Mouse (Mus musculus): ENCODE measurements around the gene Tmem63c. TPM values are rescaled to one million over a fixed set of nuclear protein-coding genes. Genes with fewer than 3 reads are reported as not detected.

Tmem63c gene
- polyA plus RNA-seq (2012; rRNA removed): 39.0 and 41.3 TPM in 2 replicates

DNA sequence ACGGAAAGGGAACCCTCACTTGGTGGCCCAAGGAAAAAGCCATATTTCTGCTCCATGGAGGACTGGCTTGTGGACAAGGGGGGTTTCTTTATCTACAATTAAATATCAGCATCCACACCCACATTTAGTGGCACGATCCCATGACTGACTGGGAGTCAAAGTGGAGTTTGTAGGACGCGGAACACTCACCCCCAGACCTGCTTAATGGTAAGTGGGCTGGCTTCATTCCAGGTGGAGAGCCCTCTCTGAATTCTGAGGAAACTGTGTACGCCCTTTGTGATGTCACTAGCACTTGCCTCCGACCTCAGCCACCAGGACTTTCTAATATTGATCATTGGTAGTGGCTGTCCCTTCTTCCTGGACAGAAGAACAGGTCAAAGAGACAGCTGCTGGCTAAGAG is at the start of gene Tmem63c:
TSS of gene Tmem63c (plus strand) at position 301 of the 400 bp plus-strand sequence.
- Histone ChIP-seq H3K4me3 (ENCODE audit: insufficient read depth, low read length) (no peak within 1 kb of the TSS), H3K27ac (ENCODE audit: insufficient read depth, low read length) (no peak within 1 kb of the TSS), H3K4me1 (ENCODE audit: control insufficient read depth, insufficient read depth, low read length) (peaks cover 2% of the 10 kb centered on the region; the same call in 1 of the 2 replicates)
- TF ChIP-seq POLR2A (IDR thresholded peaks at IDR 0.05; ENCODE audit: extremely low read depth, insufficient read depth, low read length) (no peak), CTCF (IDR thresholded peaks at IDR 0.05; ENCODE audit: extremely low read depth, insufficient read depth, low read length) (no peak)

DNA sequence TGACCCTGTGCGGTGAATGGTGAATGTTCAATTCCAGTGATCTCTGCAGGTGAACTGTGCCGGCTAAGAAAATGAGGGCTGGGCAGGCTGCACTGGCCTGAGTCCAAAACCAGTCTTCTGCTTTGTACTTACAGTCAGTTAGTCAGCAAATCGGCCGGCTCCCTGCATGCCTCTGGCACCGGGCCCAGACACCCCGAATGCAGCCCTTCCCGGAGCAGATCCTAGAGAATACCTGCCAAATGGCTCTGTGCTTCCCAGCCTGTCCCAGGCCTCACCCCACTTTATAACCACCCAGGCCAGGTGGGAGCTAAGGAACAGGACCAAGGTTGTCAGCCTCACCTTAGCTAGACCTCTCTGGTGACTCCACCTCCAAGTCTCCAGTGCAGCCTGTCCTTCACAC is 47.9 kb upstream of the Tmem63c start:
- peaks cover 18% of the 10 kb centered on the region for H3K4me1 ChIP-seq (ENCODE audit: control insufficient read depth, insufficient read depth, low read length)
- H3K27ac ChIP-seq (ENCODE audit: insufficient read depth, low read length): no peak overlapping the region
- H3K4me3 ChIP-seq (ENCODE audit: insufficient read depth, low read length): no peak overlapping the region
- no peak for TF ChIP-seq CTCF (IDR thresholded peaks at IDR 0.05; ENCODE audit: extremely low read depth, insufficient read depth, low read length)
- TF ChIP-seq POLR2A (IDR thresholded peaks at IDR 0.05; ENCODE audit: extremely low read depth, insufficient read depth, low read length): no peak

DNA sequence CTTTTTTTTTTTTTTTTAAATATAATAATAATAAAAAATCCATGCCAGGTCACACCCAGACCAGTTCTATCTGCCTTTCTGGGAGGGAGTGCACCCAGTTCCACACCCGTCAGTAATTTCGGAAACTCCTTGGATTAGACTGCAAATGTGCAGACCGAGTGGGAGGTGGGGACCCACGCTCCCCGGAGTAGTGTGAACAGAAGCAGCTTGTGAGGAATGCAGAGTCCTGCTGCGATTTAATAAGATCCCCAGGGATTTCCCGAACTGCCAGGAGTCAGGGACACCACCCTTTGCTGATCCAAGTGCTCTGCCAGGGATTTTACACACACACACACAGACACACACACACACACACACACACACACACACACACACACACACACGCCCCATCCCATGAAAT is 47.4 kb upstream of the Tmem63c start:
- TF ChIP-seq CTCF (IDR thresholded peaks at IDR 0.05; ENCODE audit: extremely low read depth, insufficient read depth, low read length) (no peak), POLR2A (IDR thresholded peaks at IDR 0.05; ENCODE audit: extremely low read depth, insufficient read depth, low read length) (no peak)
- peaks cover 18% of the 10 kb centered on the region for H3K4me1 ChIP-seq (ENCODE audit: control insufficient read depth, insufficient read depth, low read length)
- no peak overlapping the region for H3K27ac ChIP-seq (ENCODE audit: insufficient read depth, low read length)
- no peak overlapping the region for H3K4me3 ChIP-seq (ENCODE audit: insufficient read depth, low read length)

DNA sequence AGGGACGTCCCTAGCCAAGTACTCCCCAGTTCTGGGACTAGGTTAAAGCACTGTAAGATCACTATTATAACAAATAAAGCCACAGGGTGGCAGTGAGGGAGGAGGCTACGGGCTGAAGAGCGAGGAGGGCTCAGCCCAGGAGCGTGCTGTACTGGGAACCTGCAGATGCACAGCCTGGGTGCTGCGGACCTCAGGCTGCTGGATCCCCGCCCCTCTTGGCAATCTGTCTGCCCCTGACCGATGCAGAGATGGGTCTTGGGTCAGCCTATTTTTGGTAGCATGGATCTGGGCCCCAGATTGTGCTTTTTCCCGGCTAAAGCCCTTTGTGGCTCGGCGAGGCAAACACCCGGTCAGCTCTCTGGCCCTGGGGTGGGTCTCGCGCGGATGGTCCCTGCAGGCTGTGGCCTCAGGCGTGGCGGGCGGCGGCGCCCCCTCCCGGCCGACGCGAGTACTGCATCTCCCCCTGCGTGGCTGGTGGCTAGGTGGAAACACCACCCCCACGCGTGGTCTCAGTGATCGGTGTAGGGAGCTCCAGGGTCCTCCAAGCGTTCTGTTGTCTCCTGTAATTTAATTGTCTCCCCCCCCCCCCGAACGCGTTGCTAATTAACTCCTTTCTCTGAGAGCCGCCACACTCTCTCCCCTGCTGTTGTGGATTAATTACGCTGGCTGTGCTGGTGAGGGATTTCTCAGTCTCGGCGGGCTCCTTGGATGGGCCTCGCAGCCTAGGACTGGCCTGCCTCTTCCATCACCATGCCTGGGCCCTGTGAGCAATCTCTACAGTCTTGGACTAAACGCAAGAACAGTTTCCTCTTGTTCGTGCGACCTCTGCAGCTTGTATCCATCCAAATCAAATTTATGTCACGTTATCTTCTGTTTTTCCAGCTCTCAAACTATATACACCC is 46.5 kb upstream of the Tmem63c start:
- TF ChIP-seq POLR2A (IDR thresholded peaks at IDR 0.05; ENCODE audit: extremely low read depth, insufficient read depth, low read length) (no peak), CTCF (IDR thresholded peaks at IDR 0.05; ENCODE audit: extremely low read depth, insufficient read depth, low read length) (peak; percentile 45)
- Histone ChIP-seq H3K27ac (ENCODE audit: insufficient read depth, low read length) (no peak overlapping the region), H3K4me1 (ENCODE audit: control insufficient read depth, insufficient read depth, low read length) (peaks cover 12% of the 10 kb centered on the region), H3K4me3 (ENCODE audit: insufficient read depth, low read length) (no peak overlapping the region)

DNA sequence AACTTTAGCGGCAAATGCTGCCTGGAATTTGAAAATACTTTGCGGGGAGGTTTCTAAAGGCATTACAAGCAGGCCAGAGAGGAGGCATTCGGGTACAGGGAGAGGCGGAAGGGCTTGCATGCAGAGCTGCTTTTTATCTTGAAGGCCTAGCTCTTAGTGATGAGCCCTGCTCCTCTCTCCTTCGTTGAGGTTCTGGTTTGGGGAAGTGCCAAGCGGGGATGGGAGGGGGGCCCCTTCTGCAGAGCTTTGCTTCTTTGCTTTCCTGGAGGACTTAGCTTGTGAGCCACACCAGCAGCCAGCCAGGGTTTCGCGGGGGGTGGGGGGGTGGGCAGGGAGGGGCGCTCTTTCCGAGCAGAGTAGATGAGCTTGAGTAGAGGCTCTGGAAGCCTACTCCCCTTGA is 45.4 kb upstream of the Tmem63c start:
- no peak for TF ChIP-seq CTCF (IDR thresholded peaks at IDR 0.05; ENCODE audit: extremely low read depth, insufficient read depth, low read length)
- no peak for TF ChIP-seq POLR2A (IDR thresholded peaks at IDR 0.05; ENCODE audit: extremely low read depth, insufficient read depth, low read length)
- no peak overlapping the region for H3K4me3 ChIP-seq (ENCODE audit: insufficient read depth, low read length)
- H3K27ac ChIP-seq (ENCODE audit: insufficient read depth, low read length): no peak overlapping the region
- H3K4me1 ChIP-seq (ENCODE audit: control insufficient read depth, insufficient read depth, low read length): peaks cover 11% of the 10 kb centered on the region

DNA sequence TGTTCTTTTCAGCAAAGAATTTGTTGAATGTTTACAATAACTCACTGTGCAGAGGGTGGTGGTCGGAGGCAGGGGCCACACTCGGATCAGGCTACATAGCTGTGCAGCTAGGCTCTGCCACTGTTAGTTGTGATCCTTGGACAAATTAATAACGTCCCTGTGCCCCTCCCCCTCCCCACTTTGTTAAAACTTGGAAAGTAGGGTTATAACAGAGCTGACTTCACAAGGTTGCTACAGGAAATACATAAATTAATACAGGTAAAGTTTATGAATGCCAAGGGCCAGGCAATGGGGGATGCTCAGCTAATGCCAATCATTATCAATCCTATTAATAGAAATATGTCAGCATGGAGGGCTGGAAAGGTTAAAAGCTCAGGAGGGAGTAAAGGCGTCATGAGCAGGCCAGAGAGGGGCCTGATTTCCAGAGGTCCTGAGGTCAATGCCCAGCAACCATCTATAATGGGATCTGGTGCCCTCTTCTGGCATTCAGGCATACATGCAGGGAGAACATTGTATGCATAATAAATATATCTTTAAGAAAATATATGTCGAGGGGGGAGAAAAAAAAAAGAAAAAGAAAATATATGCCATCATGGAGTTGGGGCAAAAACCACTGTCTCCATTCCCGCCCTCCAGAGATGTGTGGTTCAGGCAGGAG is 44.5 kb upstream of the Tmem63c start:
- H3K4me1 ChIP-seq (ENCODE audit: control insufficient read depth, insufficient read depth, low read length): peaks cover 11% of the 10 kb centered on the region
- no peak overlapping the region for H3K4me3 ChIP-seq (ENCODE audit: insufficient read depth, low read length)
- TF ChIP-seq POLR2A (IDR thresholded peaks at IDR 0.05; ENCODE audit: extremely low read depth, insufficient read depth, low read length): no peak
- peak; percentile 21 for TF ChIP-seq CTCF (IDR thresholded peaks at IDR 0.05; ENCODE audit: extremely low read depth, insufficient read depth, low read length)
- H3K27ac ChIP-seq (ENCODE audit: insufficient read depth, low read length): no peak overlapping the region

DNA sequence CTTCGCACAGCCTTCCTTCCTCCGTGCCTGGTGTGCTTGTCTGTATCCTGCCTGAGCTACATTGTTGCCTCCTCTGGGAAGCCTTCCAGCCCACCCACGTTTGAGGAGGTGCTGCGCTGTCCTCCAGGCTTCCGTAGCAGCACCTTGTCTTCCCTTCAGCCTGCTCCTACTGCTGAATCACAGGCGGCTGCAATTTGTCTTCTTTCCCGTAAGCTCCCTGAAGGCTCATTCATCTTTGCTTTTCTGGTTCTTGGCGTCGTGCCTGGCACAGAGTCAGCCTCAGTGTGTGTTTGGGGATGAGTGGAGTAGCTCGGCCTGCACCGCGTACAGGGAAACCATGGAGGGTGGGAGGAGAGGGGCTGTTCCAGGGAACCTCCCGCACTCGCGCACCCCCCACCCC is 43.3 kb upstream of the Tmem63c start:
- Histone ChIP-seq H3K27ac (ENCODE audit: insufficient read depth, low read length) (no peak overlapping the region), H3K4me1 (ENCODE audit: control insufficient read depth, insufficient read depth, low read length) (peaks cover 10% of the 10 kb centered on the region), H3K4me3 (ENCODE audit: insufficient read depth, low read length) (no peak overlapping the region)
- TF ChIP-seq CTCF (IDR thresholded peaks at IDR 0.05; ENCODE audit: extremely low read depth, insufficient read depth, low read length) (no peak), POLR2A (IDR thresholded peaks at IDR 0.05; ENCODE audit: extremely low read depth, insufficient read depth, low read length) (0 out of 2 replicates have a peak, but pooled peaks have one; percentile 42)

DNA sequence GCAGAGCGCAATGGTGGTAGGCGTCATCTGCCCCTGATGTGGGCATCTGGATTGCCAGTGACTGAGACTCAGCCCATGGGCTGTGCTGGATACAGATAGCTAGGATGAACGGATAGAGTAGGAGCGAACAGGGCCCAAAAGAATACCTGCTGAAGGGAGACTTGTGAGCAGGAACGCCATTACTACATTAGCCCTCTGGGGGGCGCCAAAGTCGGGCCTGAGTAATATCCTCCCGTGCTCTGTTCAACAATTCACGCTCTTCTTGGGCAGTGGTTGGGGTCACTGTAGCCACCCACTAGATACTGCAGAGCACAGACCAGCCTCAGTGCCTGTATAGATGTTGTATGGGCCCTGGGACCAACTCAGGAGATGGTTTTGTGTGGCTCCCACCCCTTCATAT is 40.0 kb upstream of the Tmem63c start:
- no peak overlapping the region for H3K27ac ChIP-seq (ENCODE audit: insufficient read depth, low read length)
- TF ChIP-seq CTCF (IDR thresholded peaks at IDR 0.05; ENCODE audit: extremely low read depth, insufficient read depth, low read length) (peak; percentile 59), POLR2A (IDR thresholded peaks at IDR 0.05; ENCODE audit: extremely low read depth, insufficient read depth, low read length) (no peak)

DNA sequence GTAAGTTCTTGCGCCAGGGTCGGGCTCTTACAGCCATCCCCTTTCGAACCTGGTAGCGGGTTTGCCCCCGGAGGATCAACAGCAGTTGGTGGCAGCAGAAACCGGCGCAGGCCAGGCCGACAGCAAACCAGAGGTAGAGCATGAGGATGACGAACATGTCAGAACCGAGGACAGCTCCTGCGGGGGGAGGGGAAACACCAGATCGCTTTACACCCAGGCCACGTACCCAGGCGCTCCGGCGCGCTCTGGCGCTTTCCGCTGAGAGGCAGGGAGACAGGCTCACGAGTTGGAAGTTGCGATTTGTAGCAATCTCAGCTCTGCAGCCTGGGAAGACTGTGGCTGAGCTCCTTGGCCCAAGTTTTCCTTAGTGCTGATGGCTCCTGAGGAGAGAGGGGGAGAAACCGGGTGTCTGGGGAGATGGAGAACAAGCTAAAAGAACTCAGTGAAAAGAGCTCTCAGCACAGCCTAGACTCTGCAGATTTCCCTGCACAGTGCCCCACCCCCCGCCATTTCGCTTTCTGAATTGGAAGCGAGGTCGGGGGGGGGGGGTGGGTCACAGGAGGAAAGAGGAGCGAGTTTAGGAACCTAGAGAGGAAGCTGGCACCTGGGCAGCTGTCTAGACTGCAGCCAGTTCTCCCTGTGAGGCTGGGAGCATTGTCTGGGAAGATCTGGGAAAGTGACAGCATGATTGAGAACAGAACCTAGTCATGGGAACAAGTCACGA is 37.5 kb upstream of the Tmem63c start:
- Histone ChIP-seq H3K4me1 (ENCODE audit: control insufficient read depth, insufficient read depth, low read length) (peaks cover 5% of the 10 kb centered on the region), H3K27ac (ENCODE audit: insufficient read depth, low read length) (no peak overlapping the region), H3K4me3 (ENCODE audit: insufficient read depth, low read length) (no peak overlapping the region)
- TF ChIP-seq CTCF (IDR thresholded peaks at IDR 0.05; ENCODE audit: extremely low read depth, insufficient read depth, low read length): no peak
- 0 out of 2 replicates have a peak, but pooled peaks have one; percentile 8 for TF ChIP-seq POLR2A (IDR thresholded peaks at IDR 0.05; ENCODE audit: extremely low read depth, insufficient read depth, low read length)

More for the DNA sequence above, 40.0 kb upstream of the Tmem63c start:
- peaks cover 5% of the 10 kb centered on the region for H3K4me1 ChIP-seq (ENCODE audit: control insufficient read depth, insufficient read depth, low read length)
- no peak overlapping the region for H3K4me3 ChIP-seq (ENCODE audit: insufficient read depth, low read length)
